ENCODE assay signal across 8 mouse cellular contexts in the genomic region with DNA sequence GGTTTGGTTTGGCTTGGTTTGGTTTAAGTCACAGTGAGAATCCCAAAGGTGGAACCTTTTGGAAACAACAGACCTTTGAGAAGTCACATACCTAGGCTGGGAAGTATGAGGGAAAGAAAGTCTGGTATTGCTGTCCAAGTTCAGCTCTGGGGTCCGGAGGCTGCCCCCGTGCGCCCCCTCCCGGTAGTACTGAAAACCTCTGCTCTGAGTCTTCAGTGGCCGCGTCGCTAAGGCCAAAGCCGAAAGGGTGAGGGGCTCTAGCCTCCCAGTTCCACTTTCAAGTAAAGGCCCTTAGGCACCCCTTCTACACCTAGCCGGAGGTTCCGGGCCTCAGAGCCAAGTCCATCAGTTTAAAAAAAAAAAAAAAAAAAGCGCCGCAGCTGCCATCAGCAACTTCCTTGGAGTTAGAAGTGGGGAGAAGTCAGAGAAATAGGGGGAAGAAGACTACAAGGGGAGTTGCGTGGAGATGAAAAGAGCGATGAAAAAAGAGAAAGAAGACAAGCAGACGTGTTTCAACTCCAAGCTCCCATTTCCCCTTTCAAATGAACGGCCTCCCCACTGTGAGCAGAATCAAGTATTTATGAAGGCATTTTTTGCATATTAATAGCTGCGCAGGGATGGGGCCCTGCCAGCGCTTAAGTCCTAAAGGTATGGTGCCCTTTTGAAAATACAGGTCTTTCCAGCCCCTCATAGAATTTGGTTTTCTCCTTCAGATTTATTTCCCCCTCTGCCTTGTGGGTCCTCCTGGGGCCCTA.
DNase-seq lines count a peak whose midpoint lies in the region; ATAC-seq lines count a peak whose summit lies in the region.

No protein-coding gene starts in this region.

- 7% methylated on average over 18 of the region's 18 CpGs for WGBS in hindbrain, embryonic 15.5 days

- H3K27ac ChIP-seq in hindbrain, embryonic 15.5 days (replicated peaks), result no peak overlapping the region

- peak overlapping the region; percentile 10; the same call in 1 of the 2 replicates for H3K4me3 ChIP-seq in hindbrain, embryonic 15.5 days

- H3K4me2 ChIP-seq in hindbrain, embryonic 15.5 days, result peak overlapping the region; percentile 45

- peak; percentile 56; the same call in 1 of the 2 replicates for ATAC-seq in hindbrain, embryonic 15.5 days (ENCODE audit: low FRiP score, low read depth)
- ATAC-seq in megakaryocyte-erythroid progenitor cell, adult 5-6 weeks (replicated peaks; ENCODE audit: low FRiP score, low TSS enrichment, poor library complexity, severe bottlenecking), result peak; percentile 78

- H3K9me3 ChIP-seq in hindbrain, embryonic 15.5 days, result no peaks in the 10 kb centered on the region

- H3K9ac ChIP-seq in hindbrain, embryonic 15.5 days, result no peak overlapping the region

- no peaks in the 10 kb centered on the region for H3K27me3 ChIP-seq in hindbrain, embryonic 15.5 days

- H3K36me3 ChIP-seq in hindbrain, embryonic 15.5 days, result no peaks in the 10 kb centered on the region

- intact Hi-C loops in left cerebral cortex, postnatal 36 days (cut with DNase I), result loop anchor here (5.0 to 10.0 kb wide), 2 partner anchors 103 to 270 kb away; a partner anchor contains a TSS

- peaks cover 8% of the 10 kb centered on the region for H3K4me1 ChIP-seq in hindbrain, embryonic 15.5 days (replicated peaks)

- peak; percentile 83 for DNase-seq in NIH3T3 (ENCODE audit: low read depth)
- DNase-seq in cerebellum, adult 9-11 months, result peak; percentile 76
- DNase-seq in frontal cortex, postnatal 25 days (ENCODE audit: low spot score in 2 of 2), result peak; percentile 44 to 58
- peak; percentile 43 for DNase-seq in left cerebral cortex, postnatal 36 days (ENCODE audit: low spot score in 2 of 2)
- peak; percentile 73 for DNase-seq in right cerebral cortex, postnatal 4 days
- DNase-seq in MN1 (ENCODE audit: low spot score), result no peak
